Mouse (Mus musculus): Measurements from ENCODE around the gene Sf3a2. TPM values are rescaled to one million over a fixed set of nuclear protein-coding genes. Genes with fewer than 3 reads are reported as not detected.

Gene Sf3a2
- total and polyA plus RNA-seq, 3 experiments: 50.4 to 210 TPM; not detected in 1

DNA sequence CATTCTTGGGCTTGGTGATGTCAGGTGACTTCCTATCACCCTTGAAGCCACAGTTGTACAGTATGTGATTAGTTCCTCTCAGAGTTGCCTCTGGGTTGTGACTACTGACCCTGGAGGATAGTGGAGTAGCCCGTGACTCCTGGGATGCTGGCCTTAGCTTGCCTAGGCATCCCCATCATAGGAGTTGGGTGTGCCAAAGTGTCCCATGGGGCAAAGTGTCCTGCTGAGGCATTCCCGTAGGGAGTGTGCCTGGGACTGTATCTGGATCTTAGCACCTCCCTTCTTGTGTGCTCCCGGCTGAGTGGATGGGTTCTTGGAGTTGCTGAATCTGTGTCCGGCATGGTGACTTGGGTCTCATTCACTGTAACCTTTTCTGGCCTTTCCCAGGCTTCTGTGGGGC, 23.0 kb upstream of the Sf3a2 start:
- H3K79me2 ChIP-seq (ENCODE audit: control insufficient read depth, insufficient read depth, low read length, poor library complexity): no peaks in the 10 kb centered on the region; the same call in 1 of the 2 replicates
- no peak overlapping the region for H3K4me3 ChIP-seq (ENCODE audit: control insufficient read depth in 1 of 2, insufficient read depth in 1 of 2, low read depth in 2 of 2, low read length in 2 of 2)
- TF ChIP-seq MAFK (IDR thresholded peaks at IDR 0.05; ENCODE audit: borderline replicate concordance, low read depth, low read length) (no peak), EP300 (IDR thresholded peaks at IDR 0.05; ENCODE audit: low read depth in 1 of 2, low read length in 2 of 2) (no peak), E2F4 (IDR thresholded peaks at IDR 0.05; ENCODE audit: borderline replicate concordance, low read depth, low read length) (no peak), RCOR1 (IDR thresholded peaks at IDR 0.05; ENCODE audit: low read depth, low read length) (no peak), TAL1 (IDR thresholded peaks at IDR 0.05; ENCODE audit: low read length) (no peak), SMC3 (IDR thresholded peaks at IDR 0.05; ENCODE audit: low read depth, low read length) (no peak), ZC3H11A (IDR thresholded peaks at IDR 0.05; ENCODE audit: low read depth, low read length) (no peak), POLR2AphosphoS2 (IDR thresholded peaks at IDR 0.05; ENCODE audit: low read length) (no peak), GATA1 (IDR thresholded peaks at IDR 0.05; ENCODE audit: low read depth, low read length) (no peak), GABPA (IDR thresholded peaks at IDR 0.05; ENCODE audit: low read depth, low read length) (no peak), TCF12 (IDR thresholded peaks at IDR 0.05; ENCODE audit: low read depth, low read length) (no peak), ZMIZ1 (IDR thresholded peaks at IDR 0.05; ENCODE audit: low read depth, low read length) (no peak), ZKSCAN1 (IDR thresholded peaks at IDR 0.05; ENCODE audit: low read depth, low read length) (no peak), RAD21 (IDR thresholded peaks at IDR 0.05; ENCODE audit: low read depth, low read length) (no peak), POLR2A (IDR thresholded peaks at IDR 0.05; ENCODE audit: control insufficient read depth in 1 of 2, insufficient read depth in 1 of 2, low read depth in 1 of 2, low read length in 2 of 2, poor library complexity in 1 of 2) (no peak), POLR2AphosphoS5 (IDR thresholded peaks at IDR 0.05; ENCODE audit: borderline replicate concordance, low read depth, low read length) (no peak)
- H3K9ac ChIP-seq (ENCODE audit: control insufficient read depth, low read depth, low read length, poor library complexity, severe bottlenecking): no peak overlapping the region
- DNase-seq (ENCODE audit: low read depth, low spot score): no peak
- no peak overlapping the region for H3K27ac ChIP-seq (ENCODE audit: control insufficient read depth, low read depth, low read length)
- no peaks in the 10 kb centered on the region for H3K9me3 ChIP-seq (replicated peaks; ENCODE audit: insufficient read depth, low read length)
- peaks cover 12 to 18% of the 10 kb centered on the region in 2 experiments for H3K4me1 ChIP-seq (ENCODE audit: control insufficient read depth in 1 of 2, insufficient read depth in 2 of 2, low read length in 2 of 2)
- no peaks in the 10 kb centered on the region for H3K27me3 ChIP-seq (ENCODE audit: control insufficient read depth in 1 of 2, insufficient read depth in 2 of 2, low read length in 2 of 2)
- peaks cover 10 to 34% of the 10 kb centered on the region in 2 experiments for H3K36me3 ChIP-seq (ENCODE audit: control insufficient read depth in 1 of 2, insufficient read depth in 2 of 2, low read length in 2 of 2)

DNA sequence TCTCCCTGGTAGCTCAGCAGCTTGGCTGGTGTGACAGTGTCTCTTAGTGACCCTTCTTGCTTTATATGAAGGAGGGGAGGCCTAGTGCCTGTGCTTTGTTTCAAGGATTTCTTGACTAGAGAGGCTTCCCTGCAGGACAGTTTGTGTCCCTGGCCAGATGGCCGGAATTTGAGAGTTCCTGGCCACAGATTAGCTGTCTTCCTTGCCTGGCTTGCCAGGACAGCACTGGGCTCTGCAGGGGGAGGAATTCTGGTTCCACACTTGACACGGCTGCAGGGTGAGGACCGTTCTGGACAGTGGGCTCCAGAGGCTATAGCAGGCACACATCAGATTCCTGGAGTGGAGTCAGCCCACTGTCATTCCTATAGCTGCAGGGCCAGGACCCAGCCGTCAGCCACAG, 22.3 kb upstream of the Sf3a2 start:
- H3K9me3 ChIP-seq (replicated peaks; ENCODE audit: insufficient read depth, low read length): no peaks in the 10 kb centered on the region
- no peak for DNase-seq (ENCODE audit: low read depth, low spot score)
- H3K27me3 ChIP-seq (ENCODE audit: control insufficient read depth in 1 of 2, insufficient read depth in 2 of 2, low read length in 2 of 2): no peaks in the 10 kb centered on the region
- no peak overlapping the region for H3K4me3 ChIP-seq (ENCODE audit: control insufficient read depth in 1 of 2, insufficient read depth in 1 of 2, low read depth in 2 of 2, low read length in 2 of 2)
- peaks cover 10 to 33% of the 10 kb centered on the region in 2 experiments for H3K36me3 ChIP-seq (ENCODE audit: control insufficient read depth in 1 of 2, insufficient read depth in 2 of 2, low read length in 2 of 2)
- H3K79me2 ChIP-seq (ENCODE audit: control insufficient read depth, insufficient read depth, low read length, poor library complexity): no peaks in the 10 kb centered on the region; the same call in 1 of the 2 replicates
- no peak overlapping the region for H3K9ac ChIP-seq (ENCODE audit: control insufficient read depth, low read depth, low read length, poor library complexity, severe bottlenecking)
- peaks cover 12 to 18% of the 10 kb centered on the region in 2 experiments for H3K4me1 ChIP-seq (ENCODE audit: control insufficient read depth in 1 of 2, insufficient read depth in 2 of 2, low read length in 2 of 2)
- H3K27ac ChIP-seq (ENCODE audit: control insufficient read depth, low read depth, low read length): no peak overlapping the region
- no peak for TF ChIP-seq CHD2 (IDR thresholded peaks at IDR 0.05; ENCODE audit: low read length)
- no peak for TF ChIP-seq ZC3H11A (IDR thresholded peaks at IDR 0.05; ENCODE audit: low read depth, low read length)
- TF ChIP-seq NRF1 (IDR thresholded peaks at IDR 0.05; ENCODE audit: insufficient read depth, low read depth, low read length, poor library complexity, severe bottlenecking): no peak
- TF ChIP-seq GATA1 (IDR thresholded peaks at IDR 0.05; ENCODE audit: low read depth, low read length): no peak
- no peak for TF ChIP-seq POLR2AphosphoS5 (IDR thresholded peaks at IDR 0.05; ENCODE audit: borderline replicate concordance, low read depth, low read length)
- TF ChIP-seq MEF2A (IDR thresholded peaks at IDR 0.05; ENCODE audit: extremely low read depth, insufficient replicate concordance, low read depth, low read length, poor library complexity, severe bottlenecking): no peak
- no peak for TF ChIP-seq MAX (IDR thresholded peaks at IDR 0.05; ENCODE audit: low read length)
- TF ChIP-seq ELF1 (IDR thresholded peaks at IDR 0.05; ENCODE audit: low read depth, low read length): no peak
- TF ChIP-seq NELFE (IDR thresholded peaks at IDR 0.05; ENCODE audit: low read depth, low read length): no peak
- no peak for TF ChIP-seq MYC (IDR thresholded peaks at IDR 0.05; ENCODE audit: low read depth, low read length)
- TF ChIP-seq TBP (IDR thresholded peaks at IDR 0.05; ENCODE audit: low read depth, low read length): no peak
- TF ChIP-seq KAT2A (conservative IDR thresholded peaks at IDR 0.05; ENCODE audit: low read depth, low read length): no peak
- no peak for TF ChIP-seq GABPA (IDR thresholded peaks at IDR 0.05; ENCODE audit: low read depth, low read length)
- no peak for TF ChIP-seq MAFK (IDR thresholded peaks at IDR 0.05; ENCODE audit: borderline replicate concordance, low read depth, low read length)
- TF ChIP-seq E2F4 (IDR thresholded peaks at IDR 0.05; ENCODE audit: borderline replicate concordance, low read depth, low read length): no peak

Measured in MEL (cell line).